Mouse (Mus musculus) myocyte (in vitro differentiated cells): ENCODE measurements around the gene Cfap73.

ENCODE experiments used
- E2F4 ChIP-seq: IDR thresholded peaks from one replicate; pipeline ENCODE4 v1.6.1; 2011; ENCODE audit warnings: mild to moderate bottlenecking, control low read depth, moderate library complexity; ENCODE audit not compliant: insufficient read depth
- MAX ChIP-seq: IDR thresholded peaks from one replicate; pipeline ENCODE4 v1.6.1; 2011; ENCODE audit warnings: low read depth, mild to moderate bottlenecking, control low read depth
- MYOD1 ChIP-seq, 3 experiments: IDR thresholded peaks; one replicate each; pipeline ENCODE4 v1.6.1; 2011; ENCODE audit warnings: control low read depth in 2 of 3, low read depth in 2 of 3, mild to moderate bottlenecking in 2 of 3, moderate library complexity in 1 of 3; ENCODE audit not compliant: insufficient read length in 2 of 3, control insufficient read depth in 1 of 3
- MYOG ChIP-seq, 3 experiments: IDR thresholded peaks; one replicate each; pipeline ENCODE4 v1.6.1; 2011; ENCODE audit warnings: control low read depth in 2 of 3, low read depth in 2 of 3, mild to moderate bottlenecking in 2 of 3; ENCODE audit not compliant: insufficient read length in 2 of 3, control insufficient read depth in 1 of 3, insufficient read depth in 1 of 3
- POLR2A ChIP-seq: IDR thresholded peaks from one replicate; pipeline ENCODE4 v1.6.1; 2011; ENCODE audit warnings: low read depth, mild to moderate bottlenecking, control low read depth, moderate library complexity; ENCODE audit not compliant: insufficient read length
- REST ChIP-seq: IDR thresholded peaks from one replicate; pipeline ENCODE4 v1.6.1; 2011; ENCODE audit warnings: mild to moderate bottlenecking, control low read depth, moderate library complexity; ENCODE audit not compliant: insufficient read depth, insufficient read length
- USF1 ChIP-seq: IDR thresholded peaks from one replicate; pipeline ENCODE4 v1.6.1; 2011; ENCODE audit warnings: low read depth, mild to moderate bottlenecking, control low read depth, moderate library complexity

DNA sequence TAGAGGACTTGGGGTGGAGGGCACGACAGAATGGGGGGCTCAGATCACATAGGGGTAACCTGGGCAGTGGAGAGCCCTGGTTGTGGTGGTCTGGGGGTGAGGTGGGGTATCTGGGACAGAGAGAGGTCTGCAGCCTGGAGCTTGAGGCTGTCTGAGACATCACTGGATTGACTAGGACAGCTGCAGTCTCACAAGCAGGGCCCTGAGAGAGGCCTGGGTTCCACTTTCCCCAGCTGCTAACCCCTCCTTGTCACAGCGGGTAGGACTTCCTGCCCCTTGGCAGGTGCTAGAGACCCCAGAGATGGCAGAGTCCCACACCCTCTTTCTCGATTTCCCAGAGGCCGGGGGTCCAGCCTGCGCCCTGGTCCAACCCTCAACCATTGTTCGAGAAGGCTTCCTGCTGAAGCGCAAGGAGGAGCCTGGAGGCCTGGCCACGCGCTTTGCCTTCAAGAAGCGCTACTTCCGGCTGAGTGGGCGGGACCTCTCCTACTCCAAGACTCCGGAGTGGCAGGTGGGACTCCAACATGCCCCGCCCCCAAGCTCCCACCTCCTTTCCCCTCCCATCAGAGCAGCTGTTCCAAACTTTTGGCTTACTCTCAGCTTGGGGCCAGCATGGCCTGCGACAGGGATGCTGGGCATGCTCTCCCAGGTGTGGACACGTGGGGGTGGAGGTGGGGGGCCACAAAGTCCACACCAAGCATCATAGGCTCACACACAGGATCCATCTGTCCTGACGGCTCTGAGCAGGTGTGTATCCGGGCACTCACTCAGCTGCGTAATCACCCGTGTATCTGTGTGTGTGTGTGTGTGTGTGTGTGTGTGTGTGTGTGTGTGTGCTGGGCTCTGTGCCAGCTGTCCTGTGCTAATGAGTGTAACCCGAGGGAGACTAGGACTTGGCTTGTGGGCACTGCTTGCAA is 40.5 kb upstream of the Cfap73 start:
- TF ChIP-seq E2F4 (no peak), MAX (no peak), POLR2A (no peak), MYOD1 (IDR thresholded peaks at IDR 0.05; ENCODE audit: control insufficient read depth in 1 of 3, insufficient read length in 2 of 3, low read depth in 2 of 3) (peak in 2 of 3 experiments; percentile 83 to 84), MYOG (IDR thresholded peaks at IDR 0.05; ENCODE audit: control insufficient read depth in 1 of 3, insufficient read depth in 1 of 3, insufficient read length in 2 of 3, low read depth in 2 of 3) (peak in 1 of 3 experiments; percentile 3), USF1 (no peak), REST (no peak)
